Mouse (Mus musculus) spleen, embryonic (tissue): ENCODE measurements at regions not wholly inside any gene's neighbourhood (a gene's known extent, or its start where the extent isn't known, plus 50 kb on each side); places are given as distances from the start of the nearest gene placed in this dataset.

Experiments used
- CTCF ChIA-PET: fragments of 350-600 bp; sonication (Branson Sonifier 250); formaldehyde crosslinking; loops from one replicate; lab custom pipeline; 2022; lab: Charles Lee

DNA sequence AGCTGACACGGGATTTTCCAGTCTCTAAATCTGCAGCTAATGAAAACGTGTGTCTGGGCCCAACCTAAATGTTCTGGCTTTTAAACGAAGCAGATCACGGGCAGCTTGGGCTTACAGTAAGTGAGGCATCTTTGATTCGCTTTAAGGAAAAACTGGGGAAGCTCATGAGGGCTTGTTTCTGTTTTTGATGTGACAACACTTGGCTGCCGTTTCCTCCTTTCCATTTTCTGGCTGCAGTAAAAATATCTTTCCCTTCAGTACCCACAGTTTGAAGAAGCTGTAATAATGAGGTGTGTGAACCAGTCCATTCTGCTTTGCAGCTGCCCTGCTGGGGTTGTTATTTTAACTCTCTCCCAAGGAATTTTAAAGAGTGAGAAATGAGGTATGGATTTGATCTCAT, 69.9 kb upstream of the Dkk2 start:
- CTCF ChIA-PET: no interaction called here

DNA sequence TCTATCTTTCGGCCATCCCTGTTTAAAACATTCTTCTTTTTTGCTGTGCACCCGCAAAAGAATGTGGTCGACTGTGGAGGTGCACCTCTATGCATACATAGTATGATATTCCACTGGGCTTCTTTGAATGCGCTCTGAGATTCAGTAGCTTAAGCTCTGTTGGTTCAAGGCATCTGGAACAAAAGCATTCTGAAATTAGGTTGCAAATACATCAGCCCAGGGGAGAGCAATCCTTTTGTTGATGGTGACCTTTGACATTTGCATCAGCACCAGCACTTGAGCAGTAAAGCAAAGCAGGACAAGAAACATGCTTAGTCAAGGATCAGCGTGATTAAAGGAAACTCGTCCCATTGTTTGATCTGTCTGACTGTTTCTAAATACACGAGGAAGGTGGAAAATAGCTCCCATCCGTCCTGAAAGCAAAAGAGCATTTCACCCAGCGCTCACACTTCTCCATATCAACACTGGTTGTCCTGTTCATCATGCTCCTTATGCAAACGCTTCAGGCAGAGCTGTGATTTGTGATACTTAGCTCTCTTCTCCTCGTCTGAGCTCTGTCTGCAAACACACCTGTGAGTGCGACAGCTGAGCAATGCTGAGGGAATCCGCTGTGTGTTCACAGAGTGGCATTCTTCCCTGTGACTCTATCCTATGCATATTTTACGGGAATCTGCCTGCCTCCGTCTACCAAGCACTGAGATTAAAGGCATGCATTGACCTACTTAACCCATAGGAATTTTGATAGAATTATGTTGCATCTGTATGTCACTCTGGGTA, 67.4 kb upstream of the Dkk2 start:
- CTCF ChIA-PET: no interaction called here

DNA sequence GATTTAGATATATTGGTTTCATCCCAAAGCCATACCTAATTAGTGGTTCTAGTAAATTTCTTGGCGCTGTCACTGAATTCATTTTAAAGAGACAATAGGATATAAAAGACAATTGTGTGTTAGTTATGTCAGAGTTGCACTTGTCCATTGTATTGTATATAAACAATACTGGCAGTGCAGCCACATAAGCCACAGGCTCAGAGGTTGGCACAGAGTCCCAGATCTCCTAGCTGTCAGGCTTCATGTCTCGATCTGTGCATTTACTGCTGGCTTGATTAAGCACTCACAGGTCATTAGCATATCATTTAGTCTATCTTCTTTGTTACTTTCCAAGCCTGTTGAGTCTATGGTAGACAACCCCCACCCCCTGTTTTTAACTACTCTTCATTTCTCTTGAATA, 66.6 kb upstream of the Dkk2 start:
- CTCF ChIA-PET: no interaction called here

DNA sequence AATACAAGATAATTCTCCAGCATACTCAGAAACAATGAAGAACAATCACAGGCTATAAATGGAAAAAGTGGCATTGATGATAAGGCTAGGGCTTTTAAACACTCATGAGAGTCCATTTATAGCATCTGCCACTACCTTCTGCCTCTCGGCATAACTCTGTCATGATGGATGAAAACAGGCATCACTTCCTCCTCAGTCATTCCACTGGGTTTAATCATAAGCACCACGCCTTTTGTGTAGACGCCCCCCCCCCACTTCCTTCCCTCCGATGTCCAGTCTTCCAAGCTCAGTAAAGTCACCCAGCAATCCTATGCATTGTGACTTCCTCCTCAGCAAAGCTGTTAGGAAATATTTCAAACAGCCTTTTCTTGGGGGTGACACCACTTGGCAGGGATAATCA, 63.1 kb upstream of the Dkk2 start:
- CTCF ChIA-PET: no interaction called here

DNA sequence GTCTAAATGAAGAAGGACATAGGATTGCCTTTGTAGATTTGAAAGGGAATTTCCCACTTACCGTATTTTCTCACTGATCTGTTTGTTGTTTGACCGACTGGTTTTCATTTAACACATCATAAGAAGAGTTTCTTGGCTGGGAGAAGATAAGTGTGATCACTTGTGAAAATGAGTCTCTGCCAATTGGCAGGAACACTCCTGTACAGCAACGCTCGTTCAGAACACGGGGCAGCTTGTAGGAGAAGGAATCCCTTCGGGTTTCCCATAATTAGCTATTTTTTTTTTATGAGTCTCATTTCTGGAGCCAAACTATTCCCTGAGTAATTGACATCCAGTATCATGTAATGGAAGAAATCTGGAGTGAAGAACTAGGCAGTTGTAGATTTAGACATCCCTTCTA, 61.8 kb upstream of the Dkk2 start:
- CTCF ChIA-PET: no interaction called here

DNA sequence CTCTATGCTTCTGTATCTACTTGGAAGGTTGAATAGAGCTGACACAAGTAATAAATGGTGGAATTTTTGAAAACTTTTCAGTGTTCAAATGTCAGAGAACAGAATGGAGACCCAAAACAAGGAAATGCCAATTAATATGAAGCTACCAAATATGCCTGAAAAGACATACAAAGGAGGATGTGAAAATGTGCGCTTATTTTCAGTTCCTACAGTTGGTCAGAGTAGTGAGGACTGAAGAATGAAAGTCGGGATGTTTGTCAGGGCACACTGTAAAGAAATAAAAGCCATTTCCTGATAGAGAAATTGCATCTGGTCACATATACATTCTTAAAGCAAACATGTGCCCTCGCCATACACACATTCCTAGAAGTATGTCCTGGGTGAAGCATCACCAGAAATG, 56.0 kb upstream of the Dkk2 start:
- CTCF ChIA-PET: no interaction called here

DNA sequence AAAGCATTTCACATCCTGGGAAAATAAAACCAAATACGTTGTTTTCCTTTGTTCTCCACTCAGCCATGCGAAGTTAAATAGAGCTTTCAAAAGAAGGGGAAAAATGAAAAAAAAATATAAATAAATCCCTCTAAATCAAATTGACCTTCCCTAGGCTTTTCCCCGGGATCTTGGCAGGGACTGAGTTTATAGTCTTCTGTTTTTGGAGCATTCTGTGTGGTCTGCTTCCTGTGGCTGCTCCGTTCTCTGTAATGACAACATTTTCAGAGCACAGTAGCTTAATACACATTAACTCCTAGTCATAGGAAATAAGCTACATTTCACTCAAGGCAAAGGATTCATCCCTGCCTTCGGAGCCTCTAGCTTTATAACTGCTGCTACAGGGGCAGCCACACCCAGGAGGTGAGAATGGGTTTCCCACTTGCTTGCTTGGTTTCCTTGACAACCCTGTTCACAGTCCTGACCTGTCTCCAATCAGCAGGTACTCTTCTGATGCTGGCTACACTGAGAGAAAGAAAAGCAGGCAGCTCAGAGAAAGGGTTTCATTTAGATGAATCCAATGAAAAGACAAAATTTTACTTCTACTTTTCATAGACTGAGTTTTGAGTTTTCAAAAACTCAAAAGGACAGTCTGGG, 51.9 kb upstream of the Dkk2 start:
- CTCF ChIA-PET: no interaction called here

DNA sequence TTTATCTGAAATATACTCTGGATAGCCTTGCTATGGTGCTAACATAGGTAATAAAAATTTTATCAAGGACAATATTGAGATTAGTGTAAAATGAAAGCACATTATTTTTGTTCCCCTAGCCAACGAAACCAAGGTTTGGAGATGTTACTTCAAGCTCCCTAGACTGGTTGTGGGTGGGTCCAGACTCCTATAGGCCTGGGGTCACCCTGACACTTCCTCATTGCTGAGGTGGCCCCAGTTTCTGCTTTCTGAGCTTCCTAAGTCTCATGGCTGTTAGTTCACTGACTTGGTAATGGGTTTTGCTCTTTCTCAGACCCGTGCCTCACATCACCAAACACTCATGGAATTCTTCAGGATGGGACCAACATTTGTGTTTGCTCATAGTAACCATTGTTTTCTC, 49.9 kb upstream of the Dkk2 start:
- CTCF ChIA-PET: no interaction called here
